Mouse (Mus musculus): Measurements from ENCODE around the gene Fsd1l. TPM values are rescaled to one million over a fixed set of nuclear protein-coding genes. Genes with fewer than 3 reads are reported as not detected.

The Fsd1l gene
- polyA plus RNA-seq, 1 experiment, result 0.53 TPM

GRCm38 (mm10) chr4:53591941-53592340 lies 39.3 kb upstream of the Fsd1l start:
- TF ChIP-seq CTCF (IDR thresholded peaks at IDR 0.05; ENCODE audit: extremely low read depth, insufficient read length, insufficient replicate concordance, low read depth, low read length) (no peak), POLR2A (IDR thresholded peaks at IDR 0.05; ENCODE audit: low read depth, low read length) (no peak)
- 0 out of 2 replicates have a peak overlapping the region, but pooled peaks have one; percentile 25 for H3K27ac ChIP-seq (ENCODE audit: insufficient read depth, low read depth, low read length)
- peaks cover 12% of the 10 kb centered on the region; the same call in 1 of the 2 replicates for H3K4me1 ChIP-seq (ENCODE audit: control insufficient read depth, insufficient read depth, insufficient read length, low read length)
- H3K36me3 ChIP-seq (ENCODE audit: control insufficient read depth, insufficient read depth, low read length), result no peaks in the 10 kb centered on the region
- no peaks in the 10 kb centered on the region for H3K27me3 ChIP-seq (ENCODE audit: control insufficient read depth, insufficient read depth, low read length)
- H3K4me3 ChIP-seq (ENCODE audit: low read depth, low read length), result no peak overlapping the region
- WGBS, result 83% methylated on average over 8 of the region's 8 CpGs

- Histone ChIP-seq H3K27ac (ENCODE audit: insufficient read depth, low read depth, low read length) (0 out of 2 replicates have a peak overlapping the region, but pooled peaks have one; percentile 25), H3K4me1 (ENCODE audit: control insufficient read depth, insufficient read depth, insufficient read length, low read length) (peaks cover 12% of the 10 kb centered on the region; the same call in 1 of the 2 replicates), H3K27me3 (ENCODE audit: control insufficient read depth, insufficient read depth, low read length) (no peaks in the 10 kb centered on the region), H3K4me3 (ENCODE audit: low read depth, low read length) (no peak overlapping the region), H3K36me3 (ENCODE audit: control insufficient read depth, insufficient read depth, low read length) (no peaks in the 10 kb centered on the region)
- WGBS, result 75% methylated on average over 9 of the region's 9 CpGs
- TF ChIP-seq POLR2A (IDR thresholded peaks at IDR 0.05; ENCODE audit: low read depth, low read length), result no peak
These were observed 38.9 kb upstream of the Fsd1l start for GRCm38 (mm10) chr4:53592386-53592785.

- no peaks in the 10 kb centered on the region for H3K27me3 ChIP-seq (ENCODE audit: control insufficient read depth, insufficient read depth, low read length)
- peaks cover 12% of the 10 kb centered on the region; the same call in 1 of the 2 replicates for H3K4me1 ChIP-seq (ENCODE audit: control insufficient read depth, insufficient read depth, insufficient read length, low read length)
- H3K36me3 ChIP-seq (ENCODE audit: control insufficient read depth, insufficient read depth, low read length), result no peaks in the 10 kb centered on the region
- 15% methylated on average over 4 of the region's 4 CpGs for WGBS
- TF ChIP-seq CTCF (IDR thresholded peaks at IDR 0.05; ENCODE audit: extremely low read depth, insufficient read length, insufficient replicate concordance, low read depth, low read length) (peak; percentile 52; the same call in 1 of the 2 replicates), POLR2A (IDR thresholded peaks at IDR 0.05; ENCODE audit: low read depth, low read length) (no peak)
- no peak overlapping the region for H3K4me3 ChIP-seq (ENCODE audit: low read depth, low read length)
- H3K27ac ChIP-seq (ENCODE audit: insufficient read depth, low read depth, low read length), result no peak overlapping the region
These were observed 37.1 kb upstream of the Fsd1l start for GRCm38 (mm10) chr4:53594204-53594603.

DNA sequence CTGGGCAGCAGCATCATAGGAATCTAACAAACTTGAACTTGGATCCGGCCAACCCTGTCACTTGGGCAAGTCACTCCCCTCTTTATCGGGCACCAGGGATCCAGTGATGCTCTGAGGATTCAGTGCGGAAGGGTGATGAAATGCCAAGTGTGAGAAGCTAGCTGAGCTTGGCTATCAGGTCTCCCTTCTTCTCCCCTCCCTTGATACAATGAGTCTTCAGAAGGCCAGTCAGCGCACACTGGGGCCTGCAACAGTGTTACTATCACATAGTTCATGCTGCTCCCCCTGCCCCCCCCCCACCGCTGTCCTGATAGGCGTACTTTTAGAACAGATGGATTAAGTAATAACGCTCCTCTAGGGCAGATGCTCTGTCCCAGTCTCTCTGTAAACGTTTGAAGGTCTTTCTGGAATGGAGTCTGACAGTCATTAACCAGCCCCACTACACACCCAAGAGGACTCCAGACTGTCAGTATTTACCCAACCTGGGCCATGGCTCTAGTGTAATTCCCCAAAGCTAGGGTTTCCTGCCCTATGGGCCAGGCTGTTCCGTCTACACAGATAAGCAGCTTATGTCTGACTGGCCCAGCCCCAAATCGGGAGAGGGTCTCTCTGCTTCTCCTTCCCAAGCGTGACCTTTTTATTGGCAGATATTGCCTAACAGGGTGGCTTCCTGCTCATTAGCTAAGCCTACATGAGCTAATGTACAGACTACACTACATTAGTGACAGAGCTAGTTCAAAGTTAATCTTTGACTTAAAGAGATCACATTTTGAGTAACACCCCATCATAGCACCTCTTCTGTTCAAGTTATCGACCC lies 35.8 kb upstream of the Fsd1l start:
- TF ChIP-seq CTCF (IDR thresholded peaks at IDR 0.05; ENCODE audit: extremely low read depth, insufficient read length, insufficient replicate concordance, low read depth, low read length), result no peak
- no peak for TF ChIP-seq POLR2A (IDR thresholded peaks at IDR 0.05; ENCODE audit: low read depth, low read length)
- Histone ChIP-seq H3K36me3 (ENCODE audit: control insufficient read depth, insufficient read depth, low read length) (no peaks in the 10 kb centered on the region), H3K4me3 (ENCODE audit: low read depth, low read length) (no peak overlapping the region), H3K27me3 (ENCODE audit: control insufficient read depth, insufficient read depth, low read length) (no peaks in the 10 kb centered on the region), H3K4me1 (ENCODE audit: control insufficient read depth, insufficient read depth, insufficient read length, low read length) (peaks cover 8% of the 10 kb centered on the region; the same call in 1 of the 2 replicates), H3K27ac (ENCODE audit: insufficient read depth, low read depth, low read length) (peak overlapping the region; percentile 78)
- 29% methylated on average over 12 of the region's 12 CpGs for WGBS

GRCm38 (mm10) chr4:53596063-53596895 lies 35.0 kb upstream of the Fsd1l start:
- H3K27ac ChIP-seq (ENCODE audit: insufficient read depth, low read depth, low read length), result peak overlapping the region; percentile 78
- no peaks in the 10 kb centered on the region for H3K27me3 ChIP-seq (ENCODE audit: control insufficient read depth, insufficient read depth, low read length)
- no peak for TF ChIP-seq CTCF (IDR thresholded peaks at IDR 0.05; ENCODE audit: extremely low read depth, insufficient read length, insufficient replicate concordance, low read depth, low read length)
- TF ChIP-seq POLR2A (IDR thresholded peaks at IDR 0.05; ENCODE audit: low read depth, low read length), result no peak
- H3K4me1 ChIP-seq (ENCODE audit: control insufficient read depth, insufficient read depth, insufficient read length, low read length), result peaks cover 6% of the 10 kb centered on the region; the same call in 1 of the 2 replicates
- H3K36me3 ChIP-seq (ENCODE audit: control insufficient read depth, insufficient read depth, low read length), result no peaks in the 10 kb centered on the region
- 32% methylated on average over 15 of the region's 15 CpGs for WGBS
- no peak overlapping the region for H3K4me3 ChIP-seq (ENCODE audit: low read depth, low read length)

- H3K27ac ChIP-seq (ENCODE audit: insufficient read depth, low read depth, low read length), result no peak overlapping the region
- no peaks in the 10 kb centered on the region for H3K36me3 ChIP-seq (ENCODE audit: control insufficient read depth, insufficient read depth, low read length)
- H3K27me3 ChIP-seq (ENCODE audit: control insufficient read depth, insufficient read depth, low read length), result no peaks in the 10 kb centered on the region
- H3K4me1 ChIP-seq (ENCODE audit: control insufficient read depth, insufficient read depth, insufficient read length, low read length), result peaks cover 2% of the 10 kb centered on the region; the same call in 1 of the 2 replicates
- TF ChIP-seq CTCF (IDR thresholded peaks at IDR 0.05; ENCODE audit: extremely low read depth, insufficient read length, insufficient replicate concordance, low read depth, low read length) (no peak), POLR2A (IDR thresholded peaks at IDR 0.05; ENCODE audit: low read depth, low read length) (no peak)
- no peak overlapping the region for H3K4me3 ChIP-seq (ENCODE audit: low read depth, low read length)
- 34% methylated on average over 6 of the region's 6 CpGs for WGBS
These were observed 30.8 kb upstream of the Fsd1l start for GRCm38 (mm10) chr4:53600462-53600861.

Data from small intestine, adult 2 months (tissue).